Mouse (Mus musculus) MEL (cell line): ENCODE data around the gene Slc2a2. TPM values are rescaled to one million over a fixed set of nuclear protein-coding genes. Genes with fewer than 3 reads are reported as not detected.

Experiments
- DNase-seq: peaks from one replicate; pipeline ENCODE4 v3.0.0; 2011; ENCODE audit warnings: low read depth, low spot score
- H3K27ac ChIP-seq: 2 replicates; pipeline ENCODE4 v1.5.1; 2012; ENCODE audit warnings: low read depth, mild to moderate bottlenecking, control low read depth, low read length, moderate library complexity; ENCODE audit not compliant: control insufficient read depth
- H3K27me3 ChIP-seq, 2 experiments: fragments of 150-350 bp in 1 of 2; sonication (generic) in 1 of 2; 2 replicates each; pipeline ENCODE4 v1.6.1; 2012; ENCODE audit warnings: low read length in 2 of 2, mild to moderate bottlenecking in 2 of 2, improper control_type of control experiment in 1 of 2, moderate library complexity in 1 of 2; ENCODE audit not compliant: insufficient read depth in 2 of 2, control insufficient read depth in 1 of 2
- H3K36me3 ChIP-seq, 2 experiments: 2 replicates each; pipeline ENCODE4 v1.6.1; 2012 to 2014; ENCODE audit warnings: low read length in 2 of 2, improper control_type of control experiment in 1 of 2, inconsistent platforms in 1 of 2, mild to moderate bottlenecking in 1 of 2; ENCODE audit not compliant: insufficient read depth in 2 of 2, control insufficient read depth in 1 of 2
- H3K4me1 ChIP-seq, 2 experiments: fragments of 150-350 bp in 1 of 2; sonication (generic) in 1 of 2; 2 replicates each; pipeline ENCODE4 v1.6.1; 2012; ENCODE audit warnings: low read length in 2 of 2, improper control_type of control experiment in 1 of 2, mild to moderate bottlenecking in 1 of 2; ENCODE audit not compliant: insufficient read depth in 2 of 2, control insufficient read depth in 1 of 2
- H3K4me3 ChIP-seq, 2 experiments: fragments of 150-350 bp in 1 of 2; sonication (generic) in 1 of 2; 2 replicates each; pipeline ENCODE4 v1.5.1; 2012; ENCODE audit warnings: low read depth in 2 of 2, low read length in 2 of 2, mild to moderate bottlenecking in 2 of 2, moderate library complexity in 2 of 2, control low read depth in 1 of 2, improper control_type of control experiment in 1 of 2; ENCODE audit not compliant: control insufficient read depth in 1 of 2, insufficient read depth in 1 of 2
- H3K79me2 ChIP-seq: 2 replicates; pipeline ENCODE4 v1.6.1; 2012; ENCODE audit warnings: mild to moderate bottlenecking, low read length, moderate library complexity; ENCODE audit not compliant: control insufficient read depth, poor library complexity, insufficient read depth
- H3K9ac ChIP-seq: 2 replicates; pipeline ENCODE4 v1.6.1; 2012; ENCODE audit warnings: low read depth, mild to moderate bottlenecking, control low read depth, low read length, moderate library complexity; ENCODE audit not compliant: control insufficient read depth, poor library complexity, severe bottlenecking
- H3K9me3 ChIP-seq: fragments of 150-350 bp; sonication (generic); replicated peaks from 2 replicates; pipeline ENCODE4 v1.6.1; 2012; ENCODE audit warnings: mild to moderate bottlenecking, low read length, improper control_type of control experiment, moderate library complexity; ENCODE audit not compliant: insufficient read depth
- CHD1 ChIP-seq: IDR thresholded peaks from 2 replicates; pipeline ENCODE4 v1.6.1; 2012; ENCODE audit warnings: low read depth, mild to moderate bottlenecking, inconsistent platforms, low read length, improper control_type of control experiment
- CHD2 ChIP-seq: IDR thresholded peaks from 2 replicates; pipeline ENCODE4 v1.6.1; 2011; ENCODE audit warnings: low read length, improper control_type of control experiment
- CTCF ChIP-seq, 3 experiments: IDR thresholded peaks in 2 of 3; conservative IDR thresholded peaks in 1 of 3; 2 replicates each; pipeline ENCODE4 v1.5.1; 2011 to 2012; ENCODE audit warnings: low read length in 3 of 3, low read depth in 2 of 3, mild to moderate bottlenecking in 2 of 3, improper control_type of control experiment in 1 of 3, inconsistent platforms in 1 of 3, mixed read lengths in 1 of 3, moderate library complexity in 1 of 3; ENCODE audit not compliant: control insufficient read depth in 1 of 3, insufficient read depth in 1 of 3, poor library complexity in 1 of 3, severe bottlenecking in 1 of 3
- GABPA ChIP-seq: IDR thresholded peaks from 2 replicates; pipeline ENCODE4 v1.6.1; 2012; ENCODE audit warnings: low read depth, mild to moderate bottlenecking, inconsistent platforms, low read length, improper control_type of control experiment, moderate library complexity
- GATA1 ChIP-seq: IDR thresholded peaks from 2 replicates; pipeline ENCODE4 v1.6.1; 2011; ENCODE audit warnings: low read depth, low read length, improper control_type of control experiment
- HCFC1 ChIP-seq: IDR thresholded peaks from 2 replicates; pipeline ENCODE4 v1.6.1; 2012; ENCODE audit warnings: low read depth, mild to moderate bottlenecking, inconsistent platforms, low read length, improper control_type of control experiment, moderate library complexity
- KAT2A ChIP-seq: conservative IDR thresholded peaks from 2 replicates; pipeline ENCODE4 v1.6.1; 2012; ENCODE audit warnings: low read depth, low read length, improper control_type of control experiment, inconsistent platforms
- MAFK ChIP-seq: IDR thresholded peaks from 2 replicates; pipeline ENCODE4 v1.6.1; 2011; ENCODE audit warnings: low read depth, mild to moderate bottlenecking, low read length, improper control_type of control experiment, borderline replicate concordance
- MEF2A ChIP-seq: IDR thresholded peaks from 2 replicates; pipeline ENCODE4 v1.6.1; 2014; ENCODE audit warnings: low read depth, mild to moderate bottlenecking, inconsistent platforms, low read length, improper control_type of control experiment; ENCODE audit not compliant: poor library complexity, insufficient replicate concordance, severe bottlenecking; ENCODE audit errors: extremely low read depth
- MYC ChIP-seq: IDR thresholded peaks from 2 replicates; pipeline ENCODE4 v1.6.1; 2011; ENCODE audit warnings: low read depth, mild to moderate bottlenecking, low read length, improper control_type of control experiment, moderate library complexity
- POLR2A ChIP-seq, 2 experiments: IDR thresholded peaks; 2 replicates each; pipeline ENCODE4 v1.6.1; 2011 to 2012; ENCODE audit warnings: low read length in 2 of 2, mild to moderate bottlenecking in 2 of 2, control low read depth in 1 of 2, improper control_type of control experiment in 1 of 2, low read depth in 1 of 2, moderate library complexity in 1 of 2; ENCODE audit not compliant: control insufficient read depth in 1 of 2, insufficient read depth in 1 of 2, poor library complexity in 1 of 2
- POLR2AphosphoS2 ChIP-seq: IDR thresholded peaks from 2 replicates; pipeline ENCODE4 v1.6.1; 2011; ENCODE audit warnings: low read length, improper control_type of control experiment
- RAD21 ChIP-seq: IDR thresholded peaks from 2 replicates; pipeline ENCODE4 v1.6.1; 2011; ENCODE audit warnings: mild to moderate bottlenecking, low read depth, low read length, improper control_type of control experiment
- RCOR1 ChIP-seq: IDR thresholded peaks from 2 replicates; pipeline ENCODE4 v1.6.1; 2012; ENCODE audit warnings: low read depth, mild to moderate bottlenecking, inconsistent platforms, low read length, improper control_type of control experiment
- SMC3 ChIP-seq: IDR thresholded peaks from 2 replicates; pipeline ENCODE4 v1.6.1; 2011; ENCODE audit warnings: low read depth, low read length, improper control_type of control experiment
- TCF12 ChIP-seq: IDR thresholded peaks from 2 replicates; pipeline ENCODE4 v1.6.1; 2014; ENCODE audit warnings: low read depth, mild to moderate bottlenecking, inconsistent platforms, low read length, improper control_type of control experiment, moderate library complexity
- UBTF ChIP-seq: IDR thresholded peaks from 2 replicates; pipeline ENCODE4 v1.6.1; 2012; ENCODE audit warnings: low read depth, mild to moderate bottlenecking, inconsistent platforms, low read length, improper control_type of control experiment, moderate library complexity, borderline replicate concordance; ENCODE audit not compliant: insufficient read depth
- ZC3H11A ChIP-seq: IDR thresholded peaks from 2 replicates; pipeline ENCODE4 v1.6.1; 2012; ENCODE audit warnings: low read depth, mild to moderate bottlenecking, inconsistent platforms, low read length, improper control_type of control experiment
- ZKSCAN1 ChIP-seq: IDR thresholded peaks from 2 replicates; pipeline ENCODE4 v1.6.1; 2012; ENCODE audit warnings: low read depth, mild to moderate bottlenecking, inconsistent platforms, low read length, improper control_type of control experiment, moderate library complexity
- ZNF384 ChIP-seq: IDR thresholded peaks from 2 replicates; pipeline ENCODE4 v1.6.1; 2012; ENCODE audit warnings: low read depth, mild to moderate bottlenecking, inconsistent platforms, low read length, improper control_type of control experiment
- polyA plus RNA-seq, 2 experiments: library from polyadenylated mRNA; stranded (reverse) in 1 of 2; unstranded in 1 of 2; fragments of >175 nt in 1 of 2; fragments of >200 nt in 1 of 2; gene quantifications; 2 replicates each; pipeline versions ENCODE4 v1.2.1 to v1.2.4; 2012; ENCODE audit warnings: low replicate concordance in 2 of 2, low read depth in 1 of 2; ENCODE audit not compliant: insufficient read length in 2 of 2, insufficient read depth in 1 of 2, missing spikeins in 1 of 2
- total RNA-seq: library from RNA; depleted of rRNA; stranded (reverse); fragments of 300-350 nt; gene quantifications from 2 replicates; pipeline ENCODE4 v1.2.3, GENCODE M21; 2012

Slc2a2 gene
- total and polyA plus RNA-seq, 3 experiments, result 0.77 to 1.1 TPM; not detected in 1

DNA sequence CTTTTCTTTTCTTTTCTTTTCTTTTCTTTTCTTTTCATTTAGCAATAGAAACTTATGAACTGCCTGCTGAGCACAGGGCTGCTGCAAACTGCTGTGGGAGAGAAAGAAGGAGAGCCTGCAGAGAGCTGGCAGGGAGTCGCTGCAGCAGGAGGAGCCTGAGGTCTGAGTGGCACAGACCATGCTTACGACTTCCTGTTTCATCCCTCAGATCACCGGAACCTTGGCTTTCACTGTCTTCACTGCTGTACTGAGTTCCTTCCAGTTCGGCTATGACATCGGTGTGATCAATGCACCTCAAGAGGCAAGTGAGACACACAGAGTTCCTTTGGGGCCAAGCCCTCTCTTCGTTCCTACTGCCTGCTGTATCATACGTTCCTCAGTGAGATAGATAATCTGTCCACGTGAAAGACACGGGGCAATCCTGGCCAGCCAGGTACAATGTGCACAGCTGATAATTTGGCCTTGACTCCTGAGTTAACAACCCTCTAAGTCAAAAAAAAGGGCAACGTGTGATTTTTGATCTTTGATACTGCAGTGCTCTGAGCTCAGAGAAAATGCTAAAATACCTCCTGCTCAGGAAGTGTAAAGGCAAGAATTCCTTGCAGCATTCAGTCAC is 7.9 kb downstream of the Slc2a2 start (continued):
- TF ChIP-seq GATA1 (0 out of 2 replicates have a peak, but pooled peaks have one; percentile 28), ZNF384 (no peak), HCFC1 (peak; percentile 62; the same call in 1 of the 2 replicates), RCOR1 (no peak), TCF12 (no peak), GABPA (no peak), ZC3H11A (no peak), UBTF (no peak), KAT2A (no peak), MYC (peak; percentile 51; the same call in 1 of the 2 replicates)

DNA sequence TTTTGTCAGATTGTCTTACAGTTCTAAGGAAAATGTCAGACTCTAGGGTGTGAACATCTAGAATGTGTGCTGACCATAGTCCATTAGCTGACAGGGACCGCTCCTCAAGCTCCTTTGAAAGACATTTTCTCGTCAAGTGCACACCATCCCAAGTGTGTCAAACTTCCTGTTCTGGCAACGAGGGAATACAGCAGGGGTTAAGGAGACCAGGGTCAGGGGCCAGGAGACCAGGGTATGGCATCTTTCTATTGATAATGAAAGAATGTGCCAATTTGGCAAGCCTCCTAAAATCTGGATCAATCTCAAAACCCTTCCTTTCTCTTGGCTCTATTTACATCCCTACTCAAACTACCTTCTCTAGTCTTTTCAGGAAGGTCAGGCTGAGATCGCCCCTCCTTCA is 9.0 kb downstream of the Slc2a2 start:
- no peaks in the 10 kb centered on the region for H3K9me3 ChIP-seq
- TF ChIP-seq KAT2A, result no peak
- TF ChIP-seq POLR2A (IDR thresholded peaks at IDR 0.05; ENCODE audit: control insufficient read depth in 1 of 2, insufficient read depth in 1 of 2, low read depth in 1 of 2, low read length in 2 of 2, poor library complexity in 1 of 2), result no peak
- no peak for TF ChIP-seq CHD2
- TF ChIP-seq POLR2AphosphoS2, result no peak
- no peak for TF ChIP-seq MAFK
- no peak for TF ChIP-seq ZKSCAN1
- no peak for TF ChIP-seq CTCF (IDR thresholded peaks at IDR 0.05 in 2 of 3, conservative IDR thresholded peaks at IDR 0.05 in 1 of 3; ENCODE audit: control insufficient read depth in 1 of 3, insufficient read depth in 1 of 3, low read depth in 2 of 3, low read length in 3 of 3, poor library complexity in 1 of 3, severe bottlenecking in 1 of 3)
- TF ChIP-seq TCF12, result no peak
- no peak for TF ChIP-seq MEF2A
- peaks cover 0 to 2% of the 10 kb centered on the region in 2 experiments; a peak in 1 of 4 replicates for H3K36me3 ChIP-seq
- H3K27ac ChIP-seq, result no peak overlapping the region
- H3K9ac ChIP-seq, result no peak overlapping the region
- DNase-seq, result no peak
- H3K4me3 ChIP-seq, result no peak overlapping the region
- H3K27me3 ChIP-seq, result no peaks in the 10 kb centered on the region
- no peaks in the 10 kb centered on the region for H3K79me2 ChIP-seq
- H3K4me1 ChIP-seq, result no peaks in the 10 kb centered on the region; a peak in 1 of 4 replicates

DNA sequence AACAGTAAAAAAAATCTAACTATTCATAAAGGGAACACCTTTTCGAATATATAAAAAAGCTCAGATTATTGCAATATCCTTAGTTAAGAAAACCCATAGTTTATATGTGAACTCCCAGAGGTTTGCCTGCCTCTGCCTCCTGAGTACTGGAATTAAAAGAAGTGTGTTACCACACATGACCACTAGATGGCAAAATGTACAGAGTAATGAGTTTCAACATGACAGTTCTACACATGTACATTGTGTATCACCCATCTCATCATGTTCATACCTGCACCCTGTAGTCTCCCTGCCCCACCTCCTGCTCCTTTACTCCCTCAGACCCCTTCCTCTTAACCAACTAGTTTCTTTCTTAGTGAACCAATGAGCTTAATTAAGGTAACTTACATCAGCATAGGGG is 12.0 kb downstream of the Slc2a2 start:
- Histone ChIP-seq H3K4me3 (no peak overlapping the region), H3K79me2 (no peaks in the 10 kb centered on the region), H3K4me1 (no peaks in the 10 kb centered on the region; a peak in 1 of 4 replicates), H3K36me3 (peaks cover 0 to 4% of the 10 kb centered on the region in 2 experiments; a peak in 2 of 4 replicates), H3K27ac (no peak overlapping the region), H3K9ac (no peak overlapping the region), H3K9me3 (no peaks in the 10 kb centered on the region), H3K27me3 (no peaks in the 10 kb centered on the region)
- peak; percentile 50 for DNase-seq
- TF ChIP-seq CTCF (IDR thresholded peaks at IDR 0.05 in 2 of 3, conservative IDR thresholded peaks at IDR 0.05 in 1 of 3; ENCODE audit: control insufficient read depth in 1 of 3, insufficient read depth in 1 of 3, low read depth in 2 of 3, low read length in 3 of 3, poor library complexity in 1 of 3, severe bottlenecking in 1 of 3), result peak in 2 of 3 experiments; percentile 50 to 57; a peak in 4 of 6 replicates
- TF ChIP-seq CHD1, result no peak
- peak; percentile 38 for TF ChIP-seq RAD21
- TF ChIP-seq SMC3, result peak; percentile 39; the same call in 1 of the 2 replicates
